Mouse (Mus musculus) cerebellum, adult 2 months (tissue): Measurements from ENCODE around the gene Gm38100.

ENCODE experiments used
- CTCF ChIP-seq: fragments of 200-500 bp; IDR thresholded peaks from 2 replicates; pipeline ENCODE4 v1.5.1; 2011; ENCODE audit warnings: low read depth, mild to moderate bottlenecking, control low read depth, low read length, moderate library complexity, borderline replicate concordance; ENCODE audit not compliant: insufficient read depth
- POLR2A ChIP-seq: fragments of 200-500 bp; IDR thresholded peaks from 2 replicates; pipeline ENCODE4 v1.6.1; 2011; ENCODE audit warnings: low read length, control low read depth, borderline replicate concordance; ENCODE audit not compliant: insufficient read depth

DNA sequence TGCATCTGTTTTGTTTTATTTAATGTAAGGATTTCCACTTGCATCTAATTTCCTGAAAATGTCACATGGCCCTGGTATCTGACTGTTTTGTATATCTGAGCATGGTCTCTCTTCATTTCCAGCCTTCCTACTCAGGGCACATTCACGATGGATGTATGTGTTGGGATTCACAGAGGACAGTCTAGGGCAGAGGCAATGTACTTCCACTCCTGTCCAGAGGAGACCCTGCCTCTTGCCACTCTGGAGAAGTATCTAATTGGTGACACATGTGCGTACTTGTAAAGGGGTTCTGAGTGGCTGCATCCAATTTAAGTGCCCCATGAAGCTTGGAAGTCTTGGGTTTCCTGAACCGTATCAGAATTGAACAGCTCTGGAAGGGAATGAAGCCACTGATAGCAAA, 30.3 kb downstream of the Gm38100 start:
- TF ChIP-seq CTCF (no peak), POLR2A (no peak)
